Mouse (Mus musculus): ENCODE data around the gene Utp6. TPM values are rescaled to one million over a fixed set of nuclear protein-coding genes. Genes with fewer than 3 reads are reported as not detected.

Gene Utp6
- polyA plus RNA-seq, 2 experiments, result 29.9 to 54.8 TPM

GRCm38 (mm10) chr11:79943601-79944000 lies 18.6 kb downstream of the Utp6 start:
- DNase-seq (ENCODE audit: low spot score) (no peak), ATAC-seq (ENCODE audit: low FRiP score, low read depth) (no peak)
- no peak for TF ChIP-seq POLR2A (IDR thresholded peaks at IDR 0.05; ENCODE audit: borderline replicate concordance, extremely low read depth, insufficient read depth, insufficient read length)
- Histone ChIP-seq H3K4me1 (ENCODE audit: control insufficient read depth, insufficient read depth, low read length) (no peaks in the 10 kb centered on the region), H3K9ac (ENCODE audit: low read depth, low read length, severe bottlenecking) (no peak overlapping the region), H3K27me3 (ENCODE audit: control insufficient read depth, insufficient read depth, low read length) (no peaks in the 10 kb centered on the region), H3K9me3 (ENCODE audit: control insufficient read depth, low read length) (no peaks in the 10 kb centered on the region), H3K4me3 (replicated peaks; ENCODE audit: low read length) (no peak overlapping the region), H3K27ac (replicated peaks; ENCODE audit: low read depth, low read length) (no peak overlapping the region), H3K4me2 (replicated peaks; ENCODE audit: low read depth, low read length, severe bottlenecking) (no peak overlapping the region), H3K36me3 (ENCODE audit: control insufficient read depth, insufficient read depth, low read length) (peaks cover 84% of the 10 kb centered on the region)
- WGBS, result 87% methylated on average over 7 of the region's 7 CpGs

DNA sequence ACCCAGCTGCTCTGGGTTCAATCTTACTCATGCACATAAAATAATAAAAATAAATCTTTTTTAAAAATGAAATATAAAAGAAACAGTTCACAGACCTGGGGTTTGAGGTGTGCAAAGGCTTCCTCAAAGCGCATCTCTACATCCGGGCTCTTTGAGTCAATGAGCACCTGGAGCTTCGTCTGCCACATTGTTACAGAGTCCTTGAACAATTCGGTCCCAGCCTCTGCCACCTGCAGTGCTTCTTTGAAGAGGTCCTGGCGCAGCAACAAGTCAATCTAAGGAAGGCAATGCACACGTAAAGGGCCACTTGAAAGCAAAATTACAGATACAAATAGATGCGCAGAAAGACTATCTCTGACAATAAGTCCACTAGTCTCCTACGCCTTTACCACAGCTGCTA lies 19.1 kb downstream of the Utp6 start:
- no peak for TF ChIP-seq POLR2A (IDR thresholded peaks at IDR 0.05; ENCODE audit: borderline replicate concordance, extremely low read depth, insufficient read depth, insufficient read length)
- no peak for ATAC-seq (ENCODE audit: low FRiP score, low read depth)
- Histone ChIP-seq H3K4me3 (replicated peaks; ENCODE audit: low read length) (no peak overlapping the region), H3K27ac (replicated peaks; ENCODE audit: low read depth, low read length) (no peak overlapping the region), H3K9me3 (ENCODE audit: control insufficient read depth, low read length) (no peaks in the 10 kb centered on the region), H3K36me3 (ENCODE audit: control insufficient read depth, insufficient read depth, low read length) (peaks cover 84% of the 10 kb centered on the region), H3K9ac (ENCODE audit: low read depth, low read length, severe bottlenecking) (no peak overlapping the region), H3K4me1 (ENCODE audit: control insufficient read depth, insufficient read depth, low read length) (no peaks in the 10 kb centered on the region), H3K27me3 (ENCODE audit: control insufficient read depth, insufficient read depth, low read length) (no peaks in the 10 kb centered on the region), H3K4me2 (replicated peaks; ENCODE audit: low read depth, low read length, severe bottlenecking) (no peak overlapping the region)
- no peak for DNase-seq (ENCODE audit: low spot score)
- 95% methylated on average over 8 of the region's 8 CpGs for WGBS

GRCm38 (mm10) chr11:79935766-79936165 lies 26.4 kb downstream of the Utp6 start:
- peaks cover 74% of the 10 kb centered on the region for H3K36me3 ChIP-seq (ENCODE audit: control insufficient read depth, insufficient read depth, low read length)

DNA sequence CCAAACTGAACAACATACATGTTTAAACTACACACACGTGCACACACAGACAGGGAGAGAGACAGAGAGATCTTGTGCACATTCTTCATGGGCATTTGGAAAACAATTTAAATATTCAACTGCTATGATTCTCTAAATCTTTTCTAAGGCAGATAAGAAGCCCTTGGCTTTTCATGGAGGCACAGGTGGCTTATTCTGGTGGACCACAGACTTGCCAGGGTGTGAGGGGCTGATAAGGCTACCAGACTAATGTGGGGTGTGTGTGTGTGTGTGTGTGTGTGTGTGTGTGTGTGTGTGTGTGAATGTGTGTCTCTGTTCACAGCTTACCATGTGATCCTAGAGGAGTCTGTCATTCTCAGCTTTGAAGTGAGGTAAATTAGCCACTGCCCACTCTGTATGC lies 39.4 kb downstream of the Utp6 start:
- ATAC-seq (ENCODE audit: low FRiP score, low read depth), result no peak
- Histone ChIP-seq H3K27ac (replicated peaks; ENCODE audit: low read depth, low read length) (no peak overlapping the region), H3K9ac (ENCODE audit: low read depth, low read length, severe bottlenecking) (no peak overlapping the region), H3K36me3 (ENCODE audit: control insufficient read depth, insufficient read depth, low read length) (no peaks in the 10 kb centered on the region), H3K4me3 (replicated peaks; ENCODE audit: low read length) (no peak overlapping the region), H3K4me2 (replicated peaks; ENCODE audit: low read depth, low read length, severe bottlenecking) (no peak overlapping the region), H3K27me3 (ENCODE audit: control insufficient read depth, insufficient read depth, low read length) (no peaks in the 10 kb centered on the region), H3K9me3 (ENCODE audit: control insufficient read depth, low read length) (no peaks in the 10 kb centered on the region), H3K4me1 (ENCODE audit: control insufficient read depth, insufficient read depth, low read length) (no peaks in the 10 kb centered on the region)
- 80% methylated on average over 1 of the region's 1 CpGs for WGBS
- no peak for DNase-seq (ENCODE audit: low spot score)
- no peak for TF ChIP-seq POLR2A (IDR thresholded peaks at IDR 0.05; ENCODE audit: borderline replicate concordance, extremely low read depth, insufficient read depth, insufficient read length)

More at GRCm38 (mm10) chr11:79935766-79936165, 26.4 kb downstream of the Utp6 start:
- no peaks in the 10 kb centered on the region for H3K4me1 ChIP-seq (ENCODE audit: control insufficient read depth, insufficient read depth, low read length)
- WGBS, result 85% methylated on average over 9 of the region's 9 CpGs
- no peak overlapping the region for H3K9ac ChIP-seq (ENCODE audit: low read depth, low read length, severe bottlenecking)
- no peak for DNase-seq (ENCODE audit: low spot score)
- H3K4me2 ChIP-seq (replicated peaks; ENCODE audit: low read depth, low read length, severe bottlenecking), result no peak overlapping the region
- H3K9me3 ChIP-seq (ENCODE audit: control insufficient read depth, low read length), result no peaks in the 10 kb centered on the region
- TF ChIP-seq POLR2A (IDR thresholded peaks at IDR 0.05; ENCODE audit: borderline replicate concordance, extremely low read depth, insufficient read depth, insufficient read length), result no peak
- ATAC-seq (ENCODE audit: low FRiP score, low read depth), result no peak
- no peak overlapping the region for H3K27ac ChIP-seq (replicated peaks; ENCODE audit: low read depth, low read length)
- H3K27me3 ChIP-seq (ENCODE audit: control insufficient read depth, insufficient read depth, low read length), result no peaks in the 10 kb centered on the region
- H3K4me3 ChIP-seq (replicated peaks; ENCODE audit: low read length), result no peak overlapping the region

- no peaks in the 10 kb centered on the region for H3K36me3 ChIP-seq (ENCODE audit: control insufficient read depth, insufficient read depth, low read length)
These were observed 40.0 kb downstream of the Utp6 start for GRCm38 (mm10) chr11:79922157-79922556.

More at GRCm38 (mm10) chr11:79922157-79922556, 40.0 kb downstream of the Utp6 start:
- H3K4me3 ChIP-seq (replicated peaks; ENCODE audit: low read length), result no peak overlapping the region
- TF ChIP-seq POLR2A (IDR thresholded peaks at IDR 0.05; ENCODE audit: borderline replicate concordance, extremely low read depth, insufficient read depth, insufficient read length), result no peak
- no peak for DNase-seq (ENCODE audit: low spot score)
- no peaks in the 10 kb centered on the region for H3K27me3 ChIP-seq (ENCODE audit: control insufficient read depth, insufficient read depth, low read length)
- H3K9ac ChIP-seq (ENCODE audit: low read depth, low read length, severe bottlenecking), result no peak overlapping the region
- H3K27ac ChIP-seq (replicated peaks; ENCODE audit: low read depth, low read length), result no peak overlapping the region
- no peak for ATAC-seq (ENCODE audit: low FRiP score, low read depth)
- H3K4me2 ChIP-seq (replicated peaks; ENCODE audit: low read depth, low read length, severe bottlenecking), result no peak overlapping the region
- H3K9me3 ChIP-seq (ENCODE audit: control insufficient read depth, low read length), result no peaks in the 10 kb centered on the region
- 73% methylated on average over 3 of the region's 3 CpGs for WGBS
- H3K4me1 ChIP-seq (ENCODE audit: control insufficient read depth, insufficient read depth, low read length), result no peaks in the 10 kb centered on the region

All from limb, embryonic 14.5 days (tissue).